Mouse (Mus musculus): Measurements from ENCODE around the gene Tpsg1. TPM values are rescaled to one million over a fixed set of nuclear protein-coding genes. Genes with fewer than 3 reads are reported as not detected.

The Tpsg1 gene
- total RNA-seq, 2 experiments from 2014 or later, result not detected

DNA sequence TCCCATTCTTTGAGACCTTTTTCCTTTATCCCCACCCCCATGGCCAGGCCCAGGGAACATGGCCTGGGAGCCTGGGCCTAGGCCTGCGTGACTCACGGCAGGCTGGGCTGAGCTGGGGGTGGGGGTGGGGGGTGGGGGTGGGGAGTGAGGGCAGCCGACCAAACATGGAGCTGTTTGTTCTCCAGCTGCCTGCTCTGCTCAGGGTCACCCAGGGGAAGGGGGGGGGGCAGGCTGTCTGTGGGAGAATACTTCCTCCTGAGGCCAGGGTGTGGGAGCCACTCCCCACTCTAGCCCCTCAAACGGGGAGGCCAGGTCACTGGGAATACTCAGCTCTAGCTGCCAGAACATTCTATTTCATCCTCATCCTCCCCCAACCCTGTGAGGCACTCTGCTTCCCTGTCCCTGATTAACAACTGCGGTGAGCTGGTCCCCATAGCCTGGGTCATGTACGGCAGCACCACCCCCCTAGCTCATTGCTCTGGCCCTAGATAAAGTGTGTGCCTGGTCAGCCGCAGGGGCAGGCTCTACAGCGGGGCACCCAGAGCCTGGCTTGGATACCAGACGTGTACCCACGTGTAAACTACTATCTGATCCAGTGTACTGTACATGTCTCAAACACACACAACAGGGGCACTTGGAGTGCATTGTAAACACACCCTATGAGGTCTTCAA, 36.3 kb downstream of the Tpsg1 start:
- no peak for ATAC-seq (replicated peaks; ENCODE audit: low FRiP score, low TSS enrichment, poor library complexity, severe bottlenecking)

DNA sequence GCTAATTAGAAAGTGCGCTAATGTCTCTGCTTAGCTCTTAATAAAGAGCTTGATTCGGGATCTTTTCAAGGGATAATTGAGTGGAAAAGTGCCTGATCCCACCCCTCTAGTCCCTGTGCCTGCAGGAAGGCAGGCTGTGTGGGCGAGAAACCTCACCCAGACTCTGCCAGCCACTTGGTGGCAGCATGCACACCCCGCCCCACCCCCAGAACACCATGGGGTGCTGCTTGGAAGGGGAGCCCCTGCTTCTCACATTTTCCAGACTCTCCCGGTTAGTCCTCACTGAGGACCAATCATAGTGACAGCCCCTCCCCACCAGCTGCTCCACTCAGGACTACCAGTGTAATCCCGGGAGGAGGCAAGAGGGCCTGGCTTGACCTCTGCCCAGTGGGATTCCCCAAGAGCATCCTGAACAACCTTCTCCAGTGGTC, 37.0 kb downstream of the Tpsg1 start:
- no peak for ATAC-seq (replicated peaks; ENCODE audit: low FRiP score, low TSS enrichment, poor library complexity, severe bottlenecking)

DNA sequence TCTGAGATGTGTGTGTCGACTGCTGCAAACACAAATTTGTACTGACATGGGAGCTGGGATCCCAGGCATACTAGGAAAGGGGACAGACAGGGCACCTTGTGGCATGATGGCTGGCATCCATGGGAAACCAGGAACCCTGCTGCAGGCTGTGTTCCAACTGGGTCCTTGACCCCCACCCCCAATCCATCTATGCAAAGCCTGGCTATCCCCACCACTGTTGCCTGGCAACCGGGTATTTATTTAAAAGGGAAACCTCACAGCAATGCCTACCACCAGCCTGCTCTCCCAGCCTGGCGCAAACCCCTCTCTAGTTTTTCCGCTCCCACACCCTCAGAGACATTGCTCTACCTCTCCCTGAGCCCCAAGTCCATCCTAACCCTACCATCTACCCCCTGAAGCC, 38.3 kb downstream of the Tpsg1 start:
- ATAC-seq (replicated peaks; ENCODE audit: low FRiP score, low TSS enrichment, poor library complexity, severe bottlenecking), result no peak

DNA sequence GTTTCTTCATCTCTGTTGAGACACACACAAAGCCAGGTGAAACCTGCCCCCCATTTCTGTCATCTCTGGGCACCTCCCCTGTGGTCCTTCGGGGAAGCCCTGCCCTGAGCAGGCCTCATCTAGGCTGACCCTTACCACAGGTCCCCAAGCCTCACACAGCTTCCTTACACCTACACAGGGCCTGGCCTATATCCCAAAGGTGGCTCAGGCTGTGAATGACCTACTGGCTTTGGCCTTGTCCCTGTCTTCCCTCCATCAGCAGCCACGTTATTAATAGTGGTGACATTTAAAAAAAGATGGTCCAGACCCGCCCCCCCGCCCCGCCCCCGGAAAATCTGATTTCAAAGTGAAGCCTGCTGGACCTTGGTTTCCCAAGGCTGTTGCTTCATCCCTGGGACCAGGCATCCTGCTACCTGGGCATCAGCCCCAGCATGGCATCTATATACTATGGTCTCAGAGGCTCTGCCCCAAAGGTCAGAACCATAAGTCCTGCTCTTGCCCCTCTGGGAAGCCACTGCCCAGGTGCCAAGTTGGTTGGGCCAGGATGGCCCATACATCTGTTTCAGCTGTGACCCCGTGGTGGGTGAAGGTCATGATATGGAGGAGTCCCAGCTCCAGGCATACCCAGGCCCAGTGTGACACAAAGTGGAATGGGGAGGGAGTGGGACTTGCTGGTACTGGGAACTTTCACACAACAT, 39.4 kb downstream of the Tpsg1 start:
- ATAC-seq (replicated peaks; ENCODE audit: low FRiP score, low TSS enrichment, poor library complexity, severe bottlenecking), result no peak

DNA sequence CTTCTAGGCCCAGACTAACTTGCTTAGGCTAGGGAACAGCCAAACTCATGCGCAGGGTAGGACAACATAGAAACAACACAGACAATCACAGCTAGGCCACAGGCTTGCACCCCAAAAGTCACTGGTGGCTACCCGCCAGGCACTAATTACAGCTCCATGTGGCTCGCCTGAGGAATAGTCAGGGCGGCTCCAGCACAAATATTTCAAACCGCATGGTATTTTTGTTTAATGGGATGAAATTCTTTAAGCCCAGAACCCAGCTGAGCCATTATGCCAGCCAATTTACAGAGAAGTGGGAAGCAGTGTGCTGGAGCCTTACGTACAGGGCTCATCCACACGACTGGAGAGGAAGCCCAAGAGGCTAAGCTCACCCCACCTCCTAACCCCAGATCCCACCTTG, 40.5 kb downstream of the Tpsg1 start:
- no peak for ATAC-seq (replicated peaks; ENCODE audit: low FRiP score, low TSS enrichment, poor library complexity, severe bottlenecking)

DNA sequence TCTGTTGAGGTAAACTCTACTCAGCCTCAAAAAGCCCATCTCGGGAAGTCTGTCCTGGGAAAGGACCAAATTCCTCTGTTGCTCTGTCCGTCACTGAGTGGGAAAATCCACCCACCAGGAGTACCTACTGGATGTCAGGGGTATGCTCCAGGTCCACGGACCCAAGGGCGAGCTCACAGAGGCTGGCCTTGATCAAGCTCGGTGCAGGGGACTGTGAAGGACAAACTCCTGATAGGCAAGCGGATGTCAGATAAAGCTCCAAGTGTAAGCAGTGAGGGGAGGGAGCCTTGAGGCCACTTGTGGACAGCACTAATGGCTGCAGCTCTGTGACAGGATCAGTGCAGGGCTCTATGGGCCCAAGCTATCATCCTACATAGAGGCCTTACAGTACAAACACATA, 41.1 kb downstream of the Tpsg1 start:
- no peak for ATAC-seq (replicated peaks; ENCODE audit: low FRiP score, low TSS enrichment, poor library complexity, severe bottlenecking)

DNA sequence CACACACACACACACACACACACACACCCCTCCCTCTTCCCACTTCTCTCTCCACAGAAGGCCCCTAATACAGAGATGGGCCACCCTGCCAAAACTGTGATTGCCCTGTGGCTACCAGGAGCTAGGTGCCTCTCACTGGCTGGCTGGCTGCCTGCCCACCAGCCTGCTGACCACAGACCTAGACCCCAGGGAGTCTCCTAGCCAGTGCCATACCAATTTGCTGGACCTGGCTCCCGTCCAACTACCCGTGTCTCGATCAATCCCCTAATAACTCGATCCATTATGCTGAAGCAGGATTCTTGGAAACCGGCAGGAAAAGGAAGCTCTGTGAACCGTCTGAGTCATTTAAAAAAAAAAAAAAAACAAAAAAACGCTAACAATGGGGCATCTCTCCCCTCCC, 41.7 kb downstream of the Tpsg1 start:
- ATAC-seq (replicated peaks; ENCODE audit: low FRiP score, low TSS enrichment, poor library complexity, severe bottlenecking), result no peak

DNA sequence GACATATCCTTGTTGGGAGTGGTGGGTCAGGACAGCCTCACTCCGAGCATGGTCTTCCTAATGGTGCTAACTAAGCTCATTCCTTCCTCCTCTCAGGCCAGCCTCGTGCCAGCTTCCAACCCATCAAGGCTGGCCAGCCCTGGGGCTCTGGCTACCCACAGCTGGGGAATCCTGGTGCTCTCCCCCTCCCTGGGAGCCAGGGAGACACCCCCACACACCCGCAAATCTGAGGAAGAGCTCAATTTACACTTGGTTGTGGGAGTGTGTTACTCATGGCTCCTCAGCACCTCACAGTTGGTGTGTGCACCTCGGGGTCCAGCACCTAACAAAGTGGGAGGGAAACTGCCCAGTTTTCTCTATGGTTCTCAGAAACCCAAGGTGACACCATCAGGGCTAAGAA, 42.2 kb downstream of the Tpsg1 start:
- ATAC-seq (replicated peaks; ENCODE audit: low FRiP score, low TSS enrichment, poor library complexity, severe bottlenecking), result no peak

DNA sequence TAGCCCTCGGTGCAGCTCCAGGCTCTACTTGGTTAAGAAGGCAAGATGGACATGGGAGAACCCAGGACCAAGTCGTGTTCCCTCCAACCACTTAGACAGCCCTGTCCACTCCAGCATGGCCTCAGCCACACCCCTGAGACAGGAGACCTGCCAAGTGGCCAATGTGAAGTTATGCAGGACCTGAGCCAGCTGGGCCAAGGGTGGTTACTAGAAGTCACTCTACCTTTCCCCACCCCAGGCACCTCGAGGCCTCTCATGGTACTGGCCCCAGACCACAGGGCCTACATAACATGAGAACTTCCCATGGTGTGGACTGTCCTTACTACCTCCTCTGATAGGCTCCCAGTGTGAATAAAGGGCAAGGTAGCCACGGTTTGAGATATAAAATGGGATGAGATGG, 45.1 kb downstream of the Tpsg1 start:
- no peak for ATAC-seq (replicated peaks; ENCODE audit: low FRiP score, low TSS enrichment, poor library complexity, severe bottlenecking)

DNA sequence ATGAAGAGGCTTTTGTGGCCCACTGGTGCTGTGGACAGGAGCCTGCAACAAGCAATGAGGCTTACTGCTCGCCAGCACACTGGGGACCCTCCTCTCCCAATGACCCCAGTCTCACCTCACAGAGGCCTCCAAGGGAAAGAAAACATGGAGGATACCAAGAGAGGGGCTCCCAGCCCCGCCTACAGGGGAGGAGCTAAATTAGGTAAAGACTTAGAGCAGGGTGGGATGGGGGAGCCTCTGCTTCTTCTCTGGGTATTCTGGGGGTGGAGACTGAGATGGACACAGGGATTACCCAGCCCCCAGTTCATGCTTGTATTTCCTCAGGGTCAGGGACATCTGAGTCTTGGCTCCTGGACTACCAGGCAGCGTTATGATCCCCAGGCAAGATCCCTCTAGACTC, 45.8 kb downstream of the Tpsg1 start:
- no peak for ATAC-seq (replicated peaks; ENCODE audit: low FRiP score, low TSS enrichment, poor library complexity, severe bottlenecking)

DNA sequence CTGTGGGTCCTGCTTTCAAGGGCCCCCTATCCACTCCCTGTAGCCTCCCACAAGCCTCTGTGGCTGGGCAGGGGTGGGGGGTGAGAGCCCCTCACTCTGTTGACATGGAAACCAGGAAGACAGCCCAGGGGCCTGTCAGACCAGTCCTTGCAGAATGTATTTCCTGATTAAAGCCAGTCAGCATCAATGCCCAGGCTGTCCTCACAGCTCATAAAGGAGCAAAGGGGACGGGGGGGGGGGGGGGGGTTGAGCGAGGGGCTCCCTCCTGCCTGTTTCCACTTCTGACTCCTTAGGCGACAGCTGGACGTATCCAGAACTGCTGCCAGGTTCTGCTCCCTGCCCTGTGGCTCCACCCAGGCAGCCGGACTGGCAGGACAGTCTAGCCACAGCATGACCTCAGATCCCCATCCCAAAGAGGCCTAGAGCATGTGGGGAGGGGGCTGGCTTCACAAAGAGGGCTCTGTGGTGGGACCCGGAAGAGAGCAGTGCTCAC, 46.4 kb downstream of the Tpsg1 start:
- no peak for ATAC-seq (replicated peaks; ENCODE audit: low FRiP score, low TSS enrichment, poor library complexity, severe bottlenecking)

DNA sequence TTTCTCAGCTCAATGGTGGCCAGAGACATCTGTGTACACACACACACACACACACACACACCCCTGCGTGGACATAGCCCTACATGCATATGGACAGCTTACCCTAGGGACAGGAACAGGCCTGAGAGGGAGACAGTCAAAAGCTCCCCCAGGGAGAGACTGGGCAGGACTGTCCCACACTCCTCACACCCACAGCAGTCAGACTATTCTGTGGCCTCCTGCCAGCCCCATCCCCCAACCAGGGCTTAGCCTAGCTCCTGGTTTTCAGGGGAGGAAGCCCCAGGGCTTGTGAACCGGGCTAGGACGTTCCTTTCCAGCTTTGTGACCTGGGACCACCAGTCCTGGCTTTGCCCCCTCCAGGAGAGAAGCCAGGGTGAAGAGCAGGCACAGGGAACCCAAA, 47.1 kb downstream of the Tpsg1 start:
- ATAC-seq (replicated peaks; ENCODE audit: low FRiP score, low TSS enrichment, poor library complexity, severe bottlenecking), result no peak

DNA sequence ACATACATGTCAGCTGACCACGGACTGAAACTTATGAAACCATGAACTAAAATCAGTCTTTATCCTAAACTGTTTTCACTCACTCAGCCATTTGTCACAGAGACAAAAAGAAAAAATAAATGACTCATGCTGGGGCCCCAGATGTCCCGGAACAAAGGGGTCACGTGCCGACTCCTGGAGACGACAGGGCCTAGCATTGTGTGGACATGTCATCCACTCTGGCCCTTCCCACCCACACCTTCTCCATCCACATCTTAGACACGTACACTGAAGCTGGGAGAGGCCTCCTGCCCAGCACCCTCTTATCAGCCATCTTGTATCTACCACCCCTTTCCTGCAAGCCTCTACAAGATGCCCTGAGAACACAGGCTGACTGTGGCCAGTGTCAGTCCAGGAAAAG, 48.9 kb downstream of the Tpsg1 start:
- ATAC-seq (replicated peaks; ENCODE audit: low FRiP score, low TSS enrichment, poor library complexity, severe bottlenecking), result no peak

DNA sequence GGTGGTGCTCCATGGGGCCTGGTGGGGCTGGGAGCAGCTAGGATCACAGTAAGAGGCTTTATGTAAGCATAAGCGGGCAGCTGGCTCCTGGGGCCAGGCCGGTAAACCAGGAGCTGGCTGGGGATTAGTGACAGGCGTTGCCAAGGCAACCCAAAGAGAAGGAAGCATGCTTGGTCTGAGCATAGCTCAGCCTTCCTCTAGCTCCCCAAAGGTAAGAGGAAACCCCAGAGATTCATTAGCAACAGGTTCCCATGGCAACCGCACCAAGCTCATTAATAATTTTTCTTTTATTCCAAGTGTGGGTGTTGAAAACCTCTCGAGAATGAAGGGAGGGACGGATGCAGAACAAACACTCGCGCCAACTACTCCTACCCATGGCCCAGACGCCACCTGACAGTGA, 49.9 kb downstream of the Tpsg1 start:
- no peak for ATAC-seq (replicated peaks; ENCODE audit: low FRiP score, low TSS enrichment, poor library complexity, severe bottlenecking)

DNA sequence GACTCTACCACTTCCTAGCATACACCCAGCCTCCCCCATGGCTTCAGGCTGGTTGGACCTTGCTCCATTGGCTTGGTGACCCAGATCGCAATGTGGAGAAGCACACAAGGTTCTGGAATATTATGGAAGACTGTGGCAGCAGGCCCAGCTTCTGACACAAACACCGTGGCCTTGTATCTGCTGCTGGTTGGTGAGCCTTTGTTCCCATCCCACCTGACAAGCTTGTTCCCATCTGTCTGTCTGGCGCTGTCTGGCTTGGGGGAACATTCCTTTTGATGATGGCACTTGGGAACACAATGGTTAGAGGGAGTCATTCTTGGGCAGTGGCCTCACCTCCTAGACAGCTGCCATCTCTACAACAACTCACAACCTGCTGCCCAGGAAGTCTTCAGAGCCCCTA, 51.9 kb downstream of the Tpsg1 start:
- ATAC-seq (replicated peaks; ENCODE audit: low FRiP score, low TSS enrichment, poor library complexity, severe bottlenecking), result no peak

Other genes starting within 250 kb of the Tpsg1 start
- gene Ptx4, start 248.5 kb upstream of the Tpsg1 start, total RNA-seq (2014; fragmentation: Nextera tagmentation), result not detected in 2 replicates
- gene Ptx4, start 248.5 kb upstream of the Tpsg1 start, total RNA-seq (2017), result 2.4 TPM in 1 of 2 replicates, not detected in the other
- 17.6 and 18.7 TPM in 2 replicates for gene Clcn7, start 235.9 kb upstream of the Tpsg1 start, total RNA-seq (2014; fragmentation: Nextera tagmentation)
- 5.9 and 10.9 TPM in 2 replicates for gene Clcn7, start 235.9 kb upstream of the Tpsg1 start, total RNA-seq (2017)
- gene Ccdc154, start 206.8 kb upstream of the Tpsg1 start, total RNA-seq (2014; fragmentation: Nextera tagmentation), result 0.33 TPM in 1 of 2 replicates, not detected in the other
- not detected in 2 replicates for gene Ccdc154, start 206.8 kb upstream of the Tpsg1 start, total RNA-seq (2017)
- gene Gm38655, start 193.8 kb upstream of the Tpsg1 start, total RNA-seq (2014; fragmentation: Nextera tagmentation), result not detected in 2 replicates
- not detected in 2 replicates for gene Gm38655, start 193.8 kb upstream of the Tpsg1 start, total RNA-seq (2017)
- gene BC003965, start 184.7 kb upstream of the Tpsg1 start, total RNA-seq (2014; fragmentation: Nextera tagmentation), result 25.4 and 34.8 TPM in 2 replicates
- 16.3 and 18.3 TPM in 2 replicates for gene BC003965, start 184.7 kb upstream of the Tpsg1 start, total RNA-seq (2017)
- 11.5 and 20.5 TPM in 2 replicates for gene Unkl, start 180.9 kb upstream of the Tpsg1 start, total RNA-seq (2014; fragmentation: Nextera tagmentation)
- gene Unkl, start 180.9 kb upstream of the Tpsg1 start, total RNA-seq (2017), result 9.8 and 14.2 TPM in 2 replicates
- gene Gnptg, start 129.1 kb upstream of the Tpsg1 start, total RNA-seq (2014; fragmentation: Nextera tagmentation), result 13.9 and 14.2 TPM in 2 replicates
- gene Gnptg, start 129.1 kb upstream of the Tpsg1 start, total RNA-seq (2017), result 10.9 and 12.9 TPM in 2 replicates
- gene Tsr3, start 129.1 kb upstream of the Tpsg1 start, total RNA-seq (2014; fragmentation: Nextera tagmentation), result 20.1 and 29.2 TPM in 2 replicates
- gene Tsr3, start 129.1 kb upstream of the Tpsg1 start, total RNA-seq (2017), result 33.3 and 33.7 TPM in 2 replicates
- 1.4 TPM in 1 of 2 replicates, not detected in the other for gene Baiap3, start 112.9 kb upstream of the Tpsg1 start, total RNA-seq (2014; fragmentation: Nextera tagmentation)
- 2.7 TPM in 1 of 2 replicates, not detected in the other for gene Baiap3, start 112.9 kb upstream of the Tpsg1 start, total RNA-seq (2017)
- 430 and 467 TPM in 2 replicates for gene Ube2i, start 94.7 kb upstream of the Tpsg1 start, total RNA-seq (2014; fragmentation: Nextera tagmentation)
- 338 and 373 TPM in 2 replicates for gene Ube2i, start 94.7 kb upstream of the Tpsg1 start, total RNA-seq (2017)
- not detected in 2 replicates for gene Prss34, start 70.9 kb upstream of the Tpsg1 start, total RNA-seq (2014; fragmentation: Nextera tagmentation)
- gene Prss34, start 70.9 kb upstream of the Tpsg1 start, total RNA-seq (2017), result 0.72 TPM in 1 of 2 replicates, not detected in the other
- gene Prss28, start 60.6 kb upstream of the Tpsg1 start, total RNA-seq (2014; fragmentation: Nextera tagmentation), result not detected in 2 replicates
- not detected in 2 replicates for gene Prss28, start 60.6 kb upstream of the Tpsg1 start, total RNA-seq (2017)
- gene Prss29, start 50.6 kb upstream of the Tpsg1 start, total RNA-seq (2014; fragmentation: Nextera tagmentation), result not detected in 2 replicates
- gene Prss29, start 50.6 kb upstream of the Tpsg1 start, total RNA-seq (2017), result not detected in 2 replicates
- not detected in 2 replicates for gene Tpsab1, start 23.7 kb upstream of the Tpsg1 start, total RNA-seq (2014; fragmentation: Nextera tagmentation)
- gene Tpsab1, start 23.7 kb upstream of the Tpsg1 start, total RNA-seq (2017), result not detected in 2 replicates
- not detected in 2 replicates for gene Tpsb2, start 3.0 kb upstream of the Tpsg1 start, total RNA-seq (2014; fragmentation: Nextera tagmentation)
- not detected in 2 replicates for gene Tpsb2, start 3.0 kb upstream of the Tpsg1 start, total RNA-seq (2017)
- gene Cacna1h, start 64.5 kb downstream of the Tpsg1 start, total RNA-seq (2014; fragmentation: Nextera tagmentation), result 0.67 and 3.8 TPM in 2 replicates
- gene Cacna1h, start 64.5 kb downstream of the Tpsg1 start, total RNA-seq (2017), result 0.15 TPM in 1 of 2 replicates, not detected in the other
- gene Tekt4, start 85.3 kb downstream of the Tpsg1 start, total RNA-seq (2014; fragmentation: Nextera tagmentation), result not detected in 2 replicates
- not detected in 2 replicates for gene Tekt4, start 85.3 kb downstream of the Tpsg1 start, total RNA-seq (2017)
- gene Sstr5, start 128.0 kb downstream of the Tpsg1 start, total RNA-seq (2014; fragmentation: Nextera tagmentation), result not detected in 2 replicates
- not detected in 2 replicates for gene Sstr5, start 128.0 kb downstream of the Tpsg1 start, total RNA-seq (2017)
- gene Sox8, start 201.4 kb downstream of the Tpsg1 start, total RNA-seq (2014; fragmentation: Nextera tagmentation), result not detected in 2 replicates
- not detected in 2 replicates for gene Sox8, start 201.4 kb downstream of the Tpsg1 start, total RNA-seq (2017)
- 17.6 and 24.2 TPM in 2 replicates for gene Lmf1, start 209.8 kb downstream of the Tpsg1 start, total RNA-seq (2014; fragmentation: Nextera tagmentation)
- gene Lmf1, start 209.8 kb downstream of the Tpsg1 start, total RNA-seq (2017), result 3.2 and 4.8 TPM in 2 replicates

Measured in megakaryocyte-erythroid progenitor cell, adult 5-6 weeks (primary cell).